Mouse (Mus musculus) embryonic facial prominence, embryonic 14.5 days (tissue): ENCODE data around the gene Ldhc. TPM values are rescaled to one million over a fixed set of nuclear protein-coding genes. Genes with fewer than 3 reads are reported as not detected.
"Not testable (repeated sequence)": the region's sequence is repeated elsewhere in the genome, so short reads cannot be mapped to it uniquely, and the experiment has no call there.

ENCODE experiments used
- ATAC-seq: fragments of 200-750 bp; cut with Nextera tagmentation; 2 replicates; pipeline ENCODE4 v1.8.0; 2017; ENCODE audit warnings: low read depth, moderate number of reproducible peaks, moderate TSS enrichment
- DNase-seq: peaks from one replicate; pipeline ENCODE4 v3.0.0-alpha.2; 2015; ENCODE audit warnings: low spot score
- H3K27ac ChIP-seq: fragments of 300-500 bp; sonication (generic); replicated peaks from 2 replicates; pipeline ENCODE4 v1.5.1; 2014; ENCODE audit warnings: low read depth, mild to moderate bottlenecking, low read length, moderate library complexity
- H3K27me3 ChIP-seq: fragments of 300-500 bp; sonication (generic); replicated peaks from 2 replicates; pipeline ENCODE4 v1.6.1; 2014; ENCODE audit warnings: low read length; ENCODE audit not compliant: control insufficient read depth, insufficient read depth
- H3K36me3 ChIP-seq: fragments of 300-500 bp; sonication (generic); 2 replicates; pipeline ENCODE4 v1.6.1; 2014; ENCODE audit warnings: low read length, mixed read lengths; ENCODE audit not compliant: control insufficient read depth, insufficient read depth
- H3K4me1 ChIP-seq: fragments of 300-500 bp; sonication (generic); 2 replicates; pipeline ENCODE4 v1.6.1; 2014; ENCODE audit warnings: antibody characterized with exemption, low read length; ENCODE audit not compliant: control insufficient read depth, insufficient read depth
- H3K4me2 ChIP-seq: fragments of 300-500 bp; sonication (generic); 2 replicates; pipeline ENCODE4 v1.6.1; 2014; ENCODE audit warnings: low read depth, mild to moderate bottlenecking, low read length, moderate library complexity, mixed read lengths
- H3K4me3 ChIP-seq: fragments of 300-500 bp; sonication (generic); 2 replicates; pipeline ENCODE4 v1.5.1; 2014; ENCODE audit warnings: low read depth, mild to moderate bottlenecking, low read length
- H3K9ac ChIP-seq: fragments of 300-500 bp; sonication (generic); 2 replicates; pipeline ENCODE4 v1.6.1; 2014; ENCODE audit warnings: low read depth, mild to moderate bottlenecking, low read length, moderate library complexity, mixed read lengths
- H3K9me3 ChIP-seq: fragments of 300-500 bp; sonication (generic); 2 replicates; pipeline ENCODE4 v1.6.1; 2016; ENCODE audit warnings: low read length; ENCODE audit not compliant: control insufficient read depth
- whole genome bisulfite sequencing: fragments of 180-500 bp; shearing (Covaris S2); extraction: QIAGEN DNeasy Blood & Tissue Kit; methylation state at CpG from one replicate; pipeline ENCODE4 v1.1.7; 2014; 5-methylcytosine and 5-hydroxymethylcytosine counted together
- polyA plus RNA-seq: library from polyadenylated mRNA; unstranded; fragments of >200 nt; fragmentation: Nextera tagmentation; extraction: Ambion mirVana; gene quantifications from 2 replicates; pipeline ENCODE4 v1.2.1, GENCODE M21; 2014

The Ldhc gene
- polyA plus RNA-seq, 1 experiment from 2014 or later, result 0.26 TPM

- H3K36me3 ChIP-seq, H3K4me2 ChIP-seq, H3K27ac ChIP-seq, H3K4me1 ChIP-seq, DNase-seq, H3K9me3 ChIP-seq, ATAC-seq, H3K4me3 ChIP-seq, H3K9ac ChIP-seq, H3K27me3 ChIP-seq: not testable (repeated sequence)
- 94% methylated on average over 11 of the region's 11 CpGs for WGBS
Observed at GRCm38 (mm10) chr7:46832112-46832810, 28.7 kb upstream of the Ldhc start.

- Histone ChIP-seq H3K9me3 (no peaks in the 10 kb centered on the region), H3K9ac (no peak overlapping the region), H3K4me1 (peaks cover 6% of the 10 kb centered on the region), H3K27me3 (no peaks in the 10 kb centered on the region), H3K27ac (no peak overlapping the region), H3K4me3 (no peak overlapping the region), H3K36me3 (no peaks in the 10 kb centered on the region), H3K4me2 (no peak overlapping the region)
- ATAC-seq (0 out of 2 replicates have a peak, but pooled peaks have one; percentile 46), DNase-seq (peak; percentile 45)
- WGBS, result 73% methylated on average over 6 of the region's 6 CpGs
Observed at GRCm38 (mm10) chr7:46833266-46833665, 27.7 kb upstream of the Ldhc start.

- no peak overlapping the region for H3K9ac ChIP-seq
- H3K9me3 ChIP-seq, result no peaks in the 10 kb centered on the region
- H3K27ac ChIP-seq, result no peak overlapping the region
- H3K4me2 ChIP-seq, result no peak overlapping the region
- no peak overlapping the region for H3K4me3 ChIP-seq
- no peak for ATAC-seq
- H3K36me3 ChIP-seq, result no peaks in the 10 kb centered on the region
- 86% methylated on average over 7 of the region's 7 CpGs for WGBS
- H3K4me1 ChIP-seq, result peaks cover 11% of the 10 kb centered on the region
- H3K27me3 ChIP-seq, result no peaks in the 10 kb centered on the region
- no peak for DNase-seq
Observed at GRCm38 (mm10) chr7:46833670-46834255, 27.2 kb upstream of the Ldhc start.

GRCm38 (mm10) chr7:46834994-46835610 lies 25.9 kb upstream of the Ldhc start:
- WGBS, result 27% methylated on average over 10 of the region's 14 CpGs
- Histone ChIP-seq H3K9me3 (no peaks in the 10 kb centered on the region), H3K27ac (no peak overlapping the region), H3K4me3 (no peak overlapping the region), H3K9ac (no peak overlapping the region), H3K36me3 (no peaks in the 10 kb centered on the region), H3K27me3 (no peaks in the 10 kb centered on the region), H3K4me2 (no peak overlapping the region), H3K4me1 (peaks cover 24% of the 10 kb centered on the region)
- ATAC-seq (no peak), DNase-seq (peak; percentile 34)

GRCm38 (mm10) chr7:46836357-46836756 lies 24.6 kb upstream of the Ldhc start:
- Histone ChIP-seq H3K4me3 (no peak overlapping the region), H3K9ac (no peak overlapping the region), H3K36me3 (no peaks in the 10 kb centered on the region), H3K27ac (no peak overlapping the region), H3K27me3 (no peaks in the 10 kb centered on the region), H3K9me3 (no peaks in the 10 kb centered on the region), H3K4me2 (no peak overlapping the region), H3K4me1 (peaks cover 24% of the 10 kb centered on the region)
- ATAC-seq, result no peak
- DNase-seq, result no peak
- WGBS, result 76% methylated on average over 5 of the region's 5 CpGs

- Histone ChIP-seq H3K9me3 (no peaks in the 10 kb centered on the region), H3K9ac (no peak overlapping the region), H3K4me1 (peaks cover 24% of the 10 kb centered on the region), H3K36me3 (no peaks in the 10 kb centered on the region), H3K27ac (no peak overlapping the region), H3K4me3 (no peak overlapping the region), H3K27me3 (no peaks in the 10 kb centered on the region), H3K4me2 (no peak overlapping the region)
- WGBS, result 66% methylated on average over 5 of the region's 5 CpGs
- DNase-seq (no peak), ATAC-seq (no peak)
Observed at GRCm38 (mm10) chr7:46837073-46837472, 23.9 kb upstream of the Ldhc start.

GRCm38 (mm10) chr7:46838104-46838671 lies 22.8 kb upstream of the Ldhc start:
- 3% methylated on average over 7 of the region's 9 CpGs for WGBS
- peak; percentile 64 for ATAC-seq

GRCm38 (mm10) chr7:46838891-46839302 lies 22.1 kb upstream of the Ldhc start:
- H3K27ac ChIP-seq, result peak overlapping the region; percentile 90

More at GRCm38 (mm10) chr7:46838104-46838671, 22.8 kb upstream of the Ldhc start:
- H3K27ac ChIP-seq, result peak overlapping the region; percentile 90
- H3K36me3 ChIP-seq, result no peaks in the 10 kb centered on the region
- peaks cover 24% of the 10 kb centered on the region for H3K4me1 ChIP-seq
- no peaks in the 10 kb centered on the region for H3K27me3 ChIP-seq
- peak; percentile 91 for DNase-seq
- H3K9me3 ChIP-seq, result no peaks in the 10 kb centered on the region
- H3K9ac ChIP-seq, result peak overlapping the region; percentile 48
- H3K4me3 ChIP-seq, result no peak overlapping the region
- peak overlapping the region; percentile 45 for H3K4me2 ChIP-seq

More at GRCm38 (mm10) chr7:46838891-46839302, 22.1 kb upstream of the Ldhc start:
- ATAC-seq, result peak; percentile 84
- Histone ChIP-seq H3K27me3 (no peaks in the 10 kb centered on the region), H3K4me2 (peak overlapping the region; percentile 45), H3K4me3 (no peak overlapping the region), H3K4me1 (peaks cover 24% of the 10 kb centered on the region), H3K36me3 (no peaks in the 10 kb centered on the region), H3K9ac (no peak overlapping the region), H3K9me3 (no peaks in the 10 kb centered on the region)
- DNase-seq, result peak; percentile 93
- 4% methylated on average over 8 of the region's 8 CpGs for WGBS
